Mouse (Mus musculus) lung, postnatal 14 days (tissue): ENCODE results near the gene Pgbd1.
"Not testable (repeated sequence)": the region's sequence is repeated elsewhere in the genome, so short reads cannot be mapped to it uniquely, and the experiment has no call there.

ENCODE experiments used
- DNase-seq: peaks from one replicate; pipeline ENCODE4 v3.0.0; 2021

Pgbd1 gene

DNA sequence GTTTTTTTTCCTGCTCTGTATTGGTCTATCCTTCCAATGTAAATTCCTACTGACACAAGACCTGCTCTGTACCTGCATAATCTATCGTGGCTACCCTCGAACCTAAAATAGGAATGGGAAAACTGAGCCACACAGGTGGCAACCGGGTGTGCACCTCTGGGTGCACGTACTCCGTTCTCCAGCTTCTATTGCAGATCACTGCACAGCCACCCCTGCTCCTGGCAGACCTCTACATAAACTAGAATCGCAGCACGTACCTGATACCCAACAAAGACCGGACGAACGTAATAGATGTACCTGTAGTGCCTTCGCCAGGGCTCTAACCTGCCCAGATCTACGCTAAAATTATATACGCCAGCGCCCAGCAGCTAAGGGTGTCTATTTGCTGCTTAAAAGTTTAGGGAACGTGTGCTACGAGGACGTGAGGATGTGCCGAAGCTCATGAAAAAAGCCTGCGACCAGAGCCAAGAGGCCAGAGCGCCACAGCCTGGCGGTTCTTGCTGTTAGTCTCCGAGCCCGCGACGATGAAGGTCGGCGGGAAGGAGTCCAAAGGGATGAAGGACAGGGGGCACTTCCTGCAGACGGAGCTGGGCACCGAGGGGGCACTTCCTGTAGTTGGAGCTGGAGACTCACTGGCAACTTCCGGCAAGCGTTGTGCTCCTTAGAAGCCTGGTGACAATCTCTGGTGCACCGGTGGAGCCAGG lies at the start of gene Pgbd1:
Pgbd1 (minus strand) TSS at position 556 of the 704 bp plus-strand sequence.
- DNase-seq = peak; percentile 57

GRCm38 (mm10) chr13:21486881-21487280 lies 46.0 kb upstream of the Pgbd1 start:
- DNase-seq = no peak

- peak; percentile 67 for DNase-seq
Observed at GRCm38 (mm10) chr13:21478759-21479670, 38.2 kb upstream of the Pgbd1 start, which contains the start of the genes Zkscan4 and Gm10065. Gene Zkscan4 (plus strand): TSS chr13:21478907. Gene Gm10065 (minus strand): TSS chr13:21479441.

- DNase-seq = no peak
Observed at GRCm38 (mm10) chr13:21472427-21472826, 31.6 kb upstream of the Pgbd1 start.

DNA sequence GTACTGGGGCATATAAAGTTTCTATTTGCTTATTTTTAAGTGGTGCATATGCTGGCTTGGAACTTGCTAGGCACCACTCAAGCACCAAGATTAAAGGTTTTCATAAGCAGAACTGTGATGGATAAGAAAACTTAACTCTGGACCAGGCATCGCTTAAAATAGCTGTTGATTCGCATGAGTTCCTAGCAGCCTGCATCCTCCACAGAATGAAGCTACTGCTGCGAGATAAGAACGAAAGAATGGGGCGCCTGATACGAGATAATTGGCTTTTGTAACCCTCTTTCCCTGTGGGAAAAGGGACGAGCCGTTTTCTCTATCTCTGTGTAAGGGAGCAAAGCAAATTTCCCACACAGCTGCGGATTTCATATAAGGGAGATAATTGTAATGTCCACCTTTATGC lies 28.2 kb upstream of the Pgbd1 start:
- DNase-seq = no peak

GRCm38 (mm10) chr13:21468061-21469019 lies 27.5 kb upstream of the Pgbd1 start, which contains the start of gene Nkapl:
Gene Nkapl (minus strand): TSS chr13:21468509.
- DNase-seq = peak; percentile 82

- no peak for DNase-seq
Observed at GRCm38 (mm10) chr13:21467336-21467735, 26.5 kb upstream of the Pgbd1 start.

DNA sequence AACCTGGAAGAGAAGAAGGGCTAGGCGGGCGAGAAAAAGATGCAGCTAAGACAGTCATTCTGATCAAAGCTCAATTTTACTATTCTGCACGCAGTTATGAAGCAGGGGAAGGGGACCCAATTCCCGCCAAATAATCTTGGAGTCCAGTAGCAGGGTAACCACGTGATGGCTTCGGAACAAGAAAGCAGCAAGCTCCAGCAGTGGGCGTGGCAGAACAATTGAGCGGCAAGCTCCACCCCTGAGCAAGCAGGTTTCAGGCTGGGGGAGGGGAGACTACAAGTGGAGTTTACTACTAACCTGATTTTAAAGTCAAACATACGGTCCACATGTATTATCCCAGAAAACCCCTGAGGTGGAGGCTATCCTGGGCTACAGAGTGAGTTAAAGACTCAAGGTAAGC lies 21.7 kb upstream of the Pgbd1 start:
- DNase-seq = not testable (repeated sequence)

- peak; percentile 37 for DNase-seq
Observed at GRCm38 (mm10) chr13:21456347-21456746, 15.5 kb upstream of the Pgbd1 start.

- no peak for DNase-seq
Observed at GRCm38 (mm10) chr13:21454133-21454532, 13.3 kb upstream of the Pgbd1 start.

DNA sequence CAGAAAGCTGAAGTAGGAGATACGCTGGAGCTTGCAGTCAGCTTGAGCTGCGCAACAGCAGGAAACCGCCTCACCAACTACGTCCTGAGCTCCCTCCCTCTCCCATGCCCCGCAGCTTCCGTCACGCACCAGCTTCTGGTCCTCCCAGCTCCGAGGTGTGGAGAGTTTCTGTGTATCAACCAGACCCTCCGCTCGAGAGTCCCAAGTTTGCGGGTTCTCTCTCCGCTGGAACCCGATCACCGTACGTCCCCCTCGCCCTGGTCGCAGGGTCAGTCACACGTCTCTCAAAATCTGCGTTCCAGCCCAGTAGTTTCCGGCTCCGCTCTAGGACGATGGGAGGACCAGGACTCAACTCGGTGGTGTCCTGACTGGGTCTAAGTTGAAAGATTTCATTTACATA lies 12.6 kb upstream of the Pgbd1 start, which contains the start of gene Zscan26:
Zscan26 (minus strand) TSS at position 282 of the 400 bp plus-strand sequence.
- DNase-seq = peak; percentile 80

GRCm38 (mm10) chr13:21453042-21453441 lies 12.2 kb upstream of the Pgbd1 start:
- no peak for DNase-seq

GRCm38 (mm10) chr13:21447856-21448614 lies 7.2 kb upstream of the Pgbd1 start:
- peak; percentile 26 for DNase-seq

- DNase-seq = no peak
Observed at GRCm38 (mm10) chr13:21446796-21447195, 5.9 kb upstream of the Pgbd1 start.

DNA sequence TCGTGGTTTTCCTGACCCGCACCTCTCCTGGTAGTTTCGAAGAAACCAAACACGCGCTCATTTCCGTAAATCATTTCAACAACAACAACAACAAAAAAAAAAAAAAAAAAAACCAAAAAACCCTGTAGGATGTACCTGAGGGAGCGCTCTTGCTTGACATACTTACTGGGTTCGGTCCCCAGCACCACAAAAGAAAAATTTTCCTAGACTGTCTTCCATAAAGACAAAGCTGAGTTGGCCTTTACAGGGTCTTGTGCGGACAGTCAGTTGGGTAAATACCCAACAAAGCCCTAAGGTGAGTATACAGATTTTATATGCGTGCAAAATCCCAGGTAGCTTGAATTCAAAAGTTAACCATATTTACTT lies 332 bp upstream of the Pgbd1 start:
- DNase-seq = no peak

GRCm38 (mm10) chr13:21435476-21435875 lies 5.4 kb downstream of the Pgbd1 start:
- DNase-seq = no peak

DNA sequence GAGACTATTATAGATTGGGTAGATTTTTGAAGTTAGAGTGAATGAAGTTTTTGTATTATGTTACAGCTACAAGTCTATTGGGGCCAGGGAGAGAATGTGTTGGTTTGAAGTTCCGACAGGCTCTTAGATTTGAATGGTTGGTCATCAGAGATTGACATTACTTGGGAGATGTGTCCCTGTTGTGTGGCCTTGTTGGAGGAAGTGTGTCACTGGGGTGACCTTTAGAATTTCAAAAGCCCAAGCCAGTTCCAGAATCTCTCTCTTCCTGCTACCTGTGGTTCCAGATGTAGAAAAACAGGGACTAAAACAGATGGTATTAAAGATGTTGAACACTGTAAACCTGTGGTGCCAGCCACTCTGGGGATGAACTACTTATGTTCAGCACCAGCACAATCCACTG lies 13.2 kb downstream of the Pgbd1 start:
- DNase-seq = no peak

- DNase-seq = no peak
Observed at GRCm38 (mm10) chr13:21423301-21423700, 17.6 kb downstream of the Pgbd1 start.

- no peak for DNase-seq
Observed at GRCm38 (mm10) chr13:21418865-21419264, 22.0 kb downstream of the Pgbd1 start.

GRCm38 (mm10) chr13:21417298-21418010 lies 23.4 kb downstream of the Pgbd1 start:
- no peak for DNase-seq

- no peak for DNase-seq
Observed at GRCm38 (mm10) chr13:21415750-21416149, 25.1 kb downstream of the Pgbd1 start.
